Mouse (Mus musculus): ENCODE data around the gene Jmjd1c. TPM values are rescaled to one million over a fixed set of nuclear protein-coding genes. Genes with fewer than 3 reads are reported as not detected.

The Jmjd1c gene
- 60.0 and 69.3 TPM in 2 replicates for total RNA-seq (2021)
- long read RNA-seq, partial matches to known transcripts: 4 of 7 reads
- long read RNA-seq, other reads (novel, unspliced or antisense): 3 of 7 reads

DNA sequence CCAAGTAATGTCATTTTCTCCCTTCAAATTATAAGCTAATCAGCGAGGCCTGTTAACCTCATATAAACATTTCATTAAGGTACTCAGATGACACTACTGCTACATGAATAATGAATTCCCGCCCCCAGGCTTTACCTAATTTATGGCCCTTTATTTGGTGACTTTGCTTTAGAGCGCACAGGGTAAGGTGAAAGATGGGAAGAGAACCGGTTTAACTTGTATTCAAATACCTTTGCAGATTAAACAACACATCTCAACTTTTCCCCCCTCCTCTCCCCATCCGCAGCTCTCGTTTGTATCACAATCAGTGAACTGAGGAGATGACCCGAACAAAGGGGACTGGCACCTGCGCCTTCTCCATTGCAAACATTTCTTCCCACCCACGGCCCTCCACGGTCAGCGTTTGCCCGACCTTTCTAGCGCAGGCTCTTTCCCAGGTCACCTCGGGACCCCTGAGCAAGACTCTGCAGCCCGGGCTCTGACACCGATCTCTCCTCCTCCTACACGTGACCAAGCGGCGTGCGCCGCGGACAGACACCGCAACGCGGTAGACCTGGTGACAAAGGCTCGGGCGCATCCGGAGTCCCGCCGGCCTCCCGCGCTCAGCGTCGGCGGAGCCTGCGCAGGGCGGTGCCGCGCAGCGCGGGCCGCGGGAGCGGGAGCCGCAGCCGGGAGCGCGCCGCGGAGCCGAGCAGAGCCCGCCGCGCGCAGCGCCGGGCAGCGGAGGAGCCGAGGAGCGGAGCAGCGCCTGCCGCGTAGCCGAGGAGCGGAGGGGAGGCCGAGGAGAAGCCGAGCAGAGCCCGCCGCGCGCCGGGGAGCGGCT is at the start of gene Jmjd1c:
TSS of gene Jmjd1c (plus strand) at position 328 of the 823 bp plus-strand sequence.
- peak; percentile 77 for DNase-seq

DNA sequence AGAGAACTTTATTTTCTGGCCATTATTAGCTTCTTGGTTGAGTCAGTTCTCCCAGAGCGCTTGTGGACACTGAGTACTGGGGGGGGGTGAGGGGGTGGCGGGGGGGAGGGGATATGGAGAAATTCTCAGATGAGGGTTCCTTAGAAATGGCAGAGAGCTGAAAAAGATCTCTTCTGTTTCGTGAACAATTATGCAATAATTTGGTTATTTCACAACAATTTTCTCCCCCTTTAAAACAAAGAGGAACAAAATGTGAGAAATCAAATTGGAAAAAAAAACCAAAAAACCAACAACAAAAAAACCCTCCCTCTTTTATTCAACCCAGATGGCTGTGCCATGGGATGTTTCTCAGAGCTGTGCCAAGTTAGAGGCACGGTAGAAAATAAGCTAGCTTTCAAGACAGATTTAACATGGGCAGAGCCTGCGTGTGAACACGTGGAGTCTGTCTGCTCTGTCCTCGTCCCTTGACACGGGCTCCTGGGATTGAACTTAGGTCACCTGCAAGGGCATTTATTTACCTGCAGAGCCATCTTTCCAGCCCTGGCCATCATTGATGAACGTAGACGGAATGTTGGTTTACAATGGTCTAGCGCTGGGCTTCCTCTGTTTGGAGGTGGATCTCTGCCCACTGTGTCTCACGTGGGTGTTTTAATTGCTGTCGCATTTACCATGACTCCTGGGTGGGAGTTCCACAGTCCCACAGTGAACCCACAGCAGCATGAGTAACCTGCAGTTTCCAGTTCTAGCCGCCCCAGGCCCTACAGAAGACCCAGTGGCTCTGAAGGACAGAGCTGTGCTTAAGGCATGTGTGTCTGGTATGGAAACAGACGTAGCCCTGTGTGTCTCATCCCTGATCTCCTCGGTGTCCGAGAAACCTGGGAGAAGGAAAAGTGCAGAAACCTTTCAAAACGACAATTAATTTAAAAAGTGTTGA is 47.9 kb upstream of the Jmjd1c start:
- no peak for DNase-seq

GRCm38 (mm10) chr10:67048871-67049615 is 46.9 kb upstream of the Jmjd1c start:
- DNase-seq: no peak

DNA sequence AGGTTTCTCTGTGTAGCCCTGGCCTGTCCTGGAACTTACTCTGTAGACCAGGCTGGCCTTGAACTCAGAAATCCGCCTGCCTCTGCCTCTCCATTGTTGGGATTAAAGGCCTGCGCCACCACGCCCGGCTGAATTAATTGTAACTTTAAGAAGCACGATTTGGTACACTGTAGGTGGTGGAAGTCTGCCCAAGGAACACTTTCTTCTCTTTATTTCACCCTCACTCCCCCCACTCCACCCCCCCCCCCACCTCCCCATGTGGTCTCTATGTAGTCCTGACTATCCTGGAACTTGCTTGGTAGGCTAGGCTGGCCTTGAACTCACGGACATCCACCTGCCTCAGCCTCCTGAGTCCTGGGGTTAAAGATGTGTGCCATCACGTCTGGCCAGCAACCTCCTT is 46.3 kb upstream of the Jmjd1c start:
- no peak for DNase-seq

DNA sequence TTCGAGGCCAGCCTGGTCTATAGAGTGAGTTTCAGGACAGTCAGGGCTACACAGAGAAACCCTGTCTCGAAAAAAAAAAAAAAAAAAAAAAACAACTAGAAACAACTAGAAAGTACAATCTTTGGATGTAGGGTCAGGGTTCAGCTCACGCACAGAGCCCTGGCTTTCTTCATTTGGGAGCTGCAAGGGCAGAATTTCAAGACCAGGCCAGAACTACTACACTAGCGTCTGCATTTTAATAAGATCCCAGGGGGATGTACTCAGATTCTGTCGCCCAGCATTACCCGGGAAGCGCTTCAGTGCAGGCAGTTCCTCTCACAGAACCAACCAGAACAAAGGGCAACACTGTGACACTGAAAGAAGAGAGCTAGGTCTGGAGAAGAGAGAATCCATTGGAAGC is 45.2 kb upstream of the Jmjd1c start:
- no peak for DNase-seq

DNA sequence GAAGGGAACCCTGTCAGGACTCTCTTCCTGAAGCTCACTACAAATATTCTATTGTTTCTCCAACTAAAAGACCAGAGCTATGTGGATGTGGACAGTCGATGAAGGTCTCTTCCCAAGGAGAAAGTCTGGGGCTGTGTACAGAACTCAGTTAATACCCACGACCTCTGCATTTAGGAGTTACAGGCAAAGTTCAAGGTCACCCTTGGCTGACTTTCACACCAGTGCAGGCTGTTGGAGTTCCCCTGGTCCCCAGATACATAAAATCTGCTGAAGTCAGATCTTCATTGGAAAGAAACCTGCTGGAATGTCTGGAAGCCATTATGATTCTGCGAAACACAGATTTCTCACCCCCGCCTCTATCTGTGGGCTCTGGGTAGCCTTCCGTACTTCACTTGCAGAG is 44.5 kb upstream of the Jmjd1c start:
- no peak for DNase-seq

- no peak for DNase-seq
These were observed 43.5 kb upstream of the Jmjd1c start for GRCm38 (mm10) chr10:67052429-67052828.

GRCm38 (mm10) chr10:67053475-67053874 is 42.5 kb upstream of the Jmjd1c start:
- DNase-seq: no peak

- DNase-seq: no peak
These were observed 39.8 kb upstream of the Jmjd1c start for GRCm38 (mm10) chr10:67055867-67056856.

DNA sequence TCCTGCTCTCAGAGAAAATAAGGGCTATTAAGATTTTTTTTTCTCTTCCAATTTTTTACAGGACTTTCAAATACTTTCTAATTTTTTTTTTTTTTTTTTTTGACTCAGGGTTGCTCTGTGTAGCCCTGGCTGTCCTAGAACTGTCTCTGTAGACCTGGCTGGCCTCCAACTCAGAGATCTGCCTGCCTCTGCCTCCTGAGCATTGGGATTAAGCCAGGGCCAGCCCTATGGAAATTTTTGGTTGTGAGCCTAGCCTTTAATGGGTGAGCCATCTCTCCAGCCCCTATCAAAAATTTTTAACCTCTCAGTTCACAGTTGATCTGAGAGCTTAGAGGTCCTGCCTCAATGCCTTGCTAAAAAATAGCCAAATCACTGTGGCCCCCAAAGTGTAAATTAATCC is 38.7 kb upstream of the Jmjd1c start:
- no peak for DNase-seq

DNA sequence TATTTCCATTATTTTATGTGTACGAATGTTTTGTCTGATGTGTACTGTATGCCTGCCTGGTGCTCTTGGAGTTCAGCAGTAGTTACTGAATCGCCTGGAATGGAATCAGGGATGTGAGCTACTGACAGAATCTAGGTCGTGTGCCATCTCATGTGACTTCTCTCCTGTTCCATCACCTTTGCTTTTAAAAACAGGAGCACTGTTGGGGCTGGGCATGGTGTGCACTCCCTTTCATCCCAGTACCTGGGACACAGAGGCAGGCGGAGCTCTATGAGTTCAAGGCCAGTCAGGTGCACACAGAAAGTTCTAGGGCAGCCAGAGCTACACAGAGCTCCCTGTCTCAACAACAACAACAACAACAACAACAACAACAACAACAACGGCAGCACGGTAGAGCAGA is 38.2 kb upstream of the Jmjd1c start:
- DNase-seq: no peak

DNA sequence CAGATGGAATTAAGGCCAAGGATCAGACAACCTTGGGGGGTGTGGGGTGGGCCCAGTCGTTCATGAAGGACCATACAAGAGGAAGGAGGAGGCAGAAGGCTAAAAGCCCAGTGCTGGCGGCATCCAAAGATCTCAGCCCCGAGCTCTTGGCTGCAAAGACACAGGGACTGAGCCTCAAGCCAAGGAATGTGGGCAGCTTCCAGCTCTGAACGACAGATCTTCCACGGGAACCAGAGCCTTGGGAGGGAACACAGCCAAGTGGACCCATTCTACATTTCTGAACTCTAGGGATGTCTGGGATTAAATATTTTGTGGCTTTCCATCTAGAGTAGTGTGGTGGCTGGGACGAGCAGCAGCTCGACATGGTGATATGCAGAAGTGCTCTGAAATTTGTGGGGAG is 37.6 kb upstream of the Jmjd1c start:
- DNase-seq: peak; percentile 37

- no peak for DNase-seq
These were observed 37.2 kb upstream of the Jmjd1c start for GRCm38 (mm10) chr10:67058702-67059101.

GRCm38 (mm10) chr10:67061367-67061801 is 34.5 kb upstream of the Jmjd1c start:
- no peak for DNase-seq

DNA sequence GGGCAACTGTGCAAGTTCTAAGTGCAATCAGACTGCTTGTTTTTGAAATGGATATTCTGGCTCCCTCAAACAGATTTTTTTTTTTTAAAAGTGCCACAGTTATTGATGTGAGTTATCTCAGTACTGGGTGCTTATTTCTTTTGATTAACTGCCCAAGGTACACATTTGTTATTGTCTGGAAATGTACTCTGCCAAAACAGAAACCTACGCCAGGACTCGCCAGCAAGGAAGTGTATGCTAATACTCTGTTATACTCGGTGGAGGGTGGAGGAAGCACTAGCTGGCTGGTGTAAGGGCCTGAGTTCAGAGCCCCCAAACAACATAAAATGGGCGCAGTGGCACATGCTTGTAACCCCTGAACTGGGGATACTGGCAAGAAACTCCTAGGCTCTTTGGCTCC is 34.1 kb upstream of the Jmjd1c start:
- no peak for DNase-seq

GRCm38 (mm10) chr10:67065277-67065887 is 30.5 kb upstream of the Jmjd1c start:
- no peak for DNase-seq

DNA sequence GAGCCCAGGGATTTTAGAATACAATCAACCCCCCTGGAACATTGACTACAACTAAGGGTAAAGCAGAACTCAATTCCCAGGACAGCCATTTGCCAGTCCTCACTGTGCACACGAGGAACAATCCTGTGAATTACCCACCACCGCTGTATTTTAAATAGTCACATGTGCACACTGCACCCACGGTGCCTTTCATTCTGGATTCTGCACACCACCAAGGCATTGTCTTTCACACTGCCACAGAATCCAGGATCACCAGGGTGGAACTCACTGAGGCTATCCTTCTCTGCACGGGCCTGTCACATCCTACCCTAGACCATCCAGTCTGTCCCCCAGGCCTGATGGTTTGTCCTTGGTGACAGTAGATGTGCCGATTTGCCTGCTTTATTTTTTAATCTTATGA is 30.0 kb upstream of the Jmjd1c start:
- DNase-seq: no peak

DNA sequence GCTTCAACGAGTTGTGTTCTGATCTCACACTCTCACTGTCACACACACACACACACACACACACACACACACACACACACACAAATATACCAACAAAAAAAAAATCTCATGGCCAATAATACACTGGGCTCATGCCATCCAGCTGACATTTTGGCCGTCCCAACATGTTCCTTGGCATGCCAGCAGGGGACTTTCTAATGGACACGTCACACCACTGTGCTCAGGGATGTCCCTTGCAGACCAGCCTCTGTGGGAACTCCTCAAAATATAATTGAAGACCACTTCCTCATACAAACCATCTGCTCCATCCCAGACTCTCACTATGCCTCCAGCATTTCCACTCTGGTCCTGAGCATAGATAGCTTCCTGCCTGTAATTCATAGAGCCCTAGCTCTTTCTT is 29.5 kb upstream of the Jmjd1c start:
- DNase-seq: no peak

DNA sequence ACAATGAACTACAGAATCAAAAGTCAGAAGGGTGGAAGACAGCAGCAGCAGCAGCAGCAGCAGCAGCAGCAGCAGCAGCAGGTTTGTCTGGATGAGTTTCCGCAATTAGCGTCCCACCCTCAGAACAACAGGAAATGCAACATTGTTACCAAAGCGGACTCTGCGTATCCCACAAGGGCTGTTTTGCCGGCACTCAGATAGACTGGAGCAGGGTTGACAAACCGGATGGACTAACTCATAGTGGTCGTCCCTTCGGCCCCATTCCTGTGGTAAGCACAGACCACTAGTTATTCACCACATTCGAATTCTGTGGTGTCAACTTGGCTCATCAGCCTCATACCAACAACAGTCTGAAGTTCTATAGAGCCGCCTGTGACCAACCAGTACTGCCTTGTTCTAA is 26.9 kb upstream of the Jmjd1c start:
- DNase-seq: no peak

DNA sequence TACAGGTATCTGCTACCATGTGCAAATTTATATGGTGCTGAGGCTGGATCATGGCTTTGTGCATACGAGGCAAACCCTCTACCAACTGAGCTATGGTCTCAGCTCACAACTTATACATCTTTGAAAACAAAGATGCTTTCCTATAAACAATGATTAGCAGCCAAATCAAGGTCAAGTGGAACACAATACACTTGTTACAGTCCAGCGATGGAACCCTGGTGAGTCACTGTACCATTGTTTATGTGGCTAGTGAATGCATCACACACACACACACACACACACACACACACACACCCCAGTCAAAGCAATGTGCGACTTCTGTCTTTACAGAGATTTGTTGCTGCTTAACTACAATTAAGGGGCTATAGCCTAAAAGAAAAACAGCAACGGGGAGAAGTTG is 24.5 kb upstream of the Jmjd1c start:
- no peak for DNase-seq

- DNase-seq: no peak
These were observed 24.0 kb upstream of the Jmjd1c start for GRCm38 (mm10) chr10:67071884-67072283.

All from adrenal gland, postnatal 25 days (tissue).